Mouse (Mus musculus): ENCODE results near the gene Zbtb9.

GRCm38 (mm10) chr17:27017564-27018499 is 44.9 kb downstream of the Zbtb9 start:
- TF ChIP-seq CTCF (IDR thresholded peaks at IDR 0.05; ENCODE audit: control insufficient read depth, insufficient read depth, insufficient replicate concordance, low read depth, low read length) (0 out of 2 replicates have a peak, but pooled peaks have one; percentile 15), POLR2A (IDR thresholded peaks at IDR 0.05; ENCODE audit: control insufficient read depth, low read depth, low read length) (peak; percentile 41; the same call in 1 of the 2 replicates)
